Mouse (Mus musculus) hindbrain, embryonic 14.5 days (tissue): ENCODE data around the gene Naaladl1. TPM values are rescaled to one million over a fixed set of nuclear protein-coding genes. Genes with fewer than 3 reads are reported as not detected.

Experiments
- ATAC-seq: fragments of 200-750 bp; cut with Nextera tagmentation; 2 replicates; pipeline ENCODE4 v1.8.0; 2017; ENCODE audit warnings: moderate number of reproducible peaks, mild to moderate bottlenecking, moderate TSS enrichment, moderate library complexity; ENCODE audit not compliant: low FRiP score
- DNase-seq: peaks from one replicate; pipeline ENCODE4 v3.0.0-alpha.2; 2015; ENCODE audit warnings: low spot score
- H3K27ac ChIP-seq: fragments of 300-500 bp; sonication (generic); 2 replicates; pipeline ENCODE4 v1.5.1; 2014; ENCODE audit warnings: mild to moderate bottlenecking, moderate library complexity
- H3K27me3 ChIP-seq: fragments of 300-500 bp; sonication (generic); 2 replicates; pipeline ENCODE4 v1.6.1; 2014; ENCODE audit warnings: mild to moderate bottlenecking, low read length, mixed read lengths; ENCODE audit not compliant: control insufficient read depth, insufficient read depth
- H3K36me3 ChIP-seq: fragments of 300-500 bp; sonication (generic); replicated peaks from 2 replicates; pipeline ENCODE4 v1.6.1; 2014; ENCODE audit not compliant: control insufficient read depth, insufficient read depth
- H3K4me1 ChIP-seq: fragments of 300-500 bp; sonication (generic); replicated peaks from 2 replicates; pipeline ENCODE4 v1.6.1; 2014; ENCODE audit warnings: antibody characterized with exemption, low read length, mixed read lengths; ENCODE audit not compliant: control insufficient read depth, insufficient read depth
- H3K4me2 ChIP-seq: fragments of 300-500 bp; sonication (generic); replicated peaks from 2 replicates; pipeline ENCODE4 v1.6.1; 2014; ENCODE audit warnings: mild to moderate bottlenecking, moderate library complexity
- H3K4me3 ChIP-seq: fragments of 300-500 bp; sonication (generic); replicated peaks from 2 replicates; pipeline ENCODE4 v1.5.1; 2014; ENCODE audit warnings: mild to moderate bottlenecking, low read length
- H3K9ac ChIP-seq: fragments of 300-500 bp; sonication (generic); 2 replicates; pipeline ENCODE4 v1.6.1; 2014
- H3K9me3 ChIP-seq: fragments of 300-500 bp; sonication (generic); 2 replicates; pipeline ENCODE4 v1.6.1; 2016; ENCODE audit warnings: low read length; ENCODE audit not compliant: control insufficient read depth
- WGBS: fragments of 180-500 bp; shearing (Covaris S2); extraction: QIAGEN DNeasy Blood & Tissue Kit; methylation state at CpG from one replicate; pipeline ENCODE4 v1.1.7; 2014; 5-methylcytosine and 5-hydroxymethylcytosine counted together
- polyA plus RNA-seq: library from polyadenylated mRNA; unstranded; fragments of >200 nt; fragmentation: Nextera tagmentation; extraction: Ambion mirVana; gene quantifications from 2 replicates; pipeline ENCODE4 v1.2.1, GENCODE M21; 2014

The Naaladl1 gene
- polyA plus RNA-seq, 1 experiment from 2014 or later, result 0.52 TPM

- Histone ChIP-seq H3K36me3 (peaks cover 49% of the 10 kb centered on the region), H3K9ac (peak within 1 kb of the TSS; percentile 72), H3K27me3 (no peaks in the 10 kb centered on the region), H3K9me3 (no peaks in the 10 kb centered on the region), H3K27ac (peak within 1 kb of the TSS; percentile 82), H3K4me2 (peak within 1 kb of the TSS; percentile 87), H3K4me3 (peak within 1 kb of the TSS; percentile 63), H3K4me1 (peaks cover 8% of the 10 kb centered on the region)
- ATAC-seq (peak; percentile 90), DNase-seq (peak; percentile 90)
- 1% methylated on average over 33 of the region's 33 CpGs for WGBS
Measured at GRCm38 (mm10) chr19:6076564-6077393, 28.8 kb upstream of the Naaladl1 start, which contains the start of gene Vps51. Gene Vps51 (minus strand): TSS chr19:6077231.

- DNase-seq (no peak), ATAC-seq (no peak)
- Histone ChIP-seq H3K27me3 (no peaks in the 10 kb centered on the region), H3K9me3 (no peaks in the 10 kb centered on the region), H3K36me3 (peaks cover 42% of the 10 kb centered on the region), H3K27ac (no peak within 1 kb of the TSS), H3K4me2 (no peak within 1 kb of the TSS), H3K9ac (no peak within 1 kb of the TSS), H3K4me1 (peaks cover 19% of the 10 kb centered on the region), H3K4me3 (no peak within 1 kb of the TSS)
- 97% methylated on average over 12 of the region's 12 CpGs for WGBS
Measured at GRCm38 (mm10) chr19:6079983-6080480, 25.6 kb upstream of the Naaladl1 start, which contains the start of gene Tmem262. Gene Tmem262 (plus strand): TSS chr19:6080033.

- no peak for ATAC-seq
- Histone ChIP-seq H3K27me3 (no peaks in the 10 kb centered on the region), H3K27ac (no peak within 1 kb of the TSS), H3K4me2 (no peak within 1 kb of the TSS), H3K9me3 (no peaks in the 10 kb centered on the region), H3K4me3 (no peak within 1 kb of the TSS), H3K4me1 (peaks cover 14% of the 10 kb centered on the region), H3K9ac (no peak within 1 kb of the TSS), H3K36me3 (peaks cover 37% of the 10 kb centered on the region)
- no peak for DNase-seq
- WGBS, result 91% methylated on average over 9 of the region's 9 CpGs
Measured at GRCm38 (mm10) chr19:6082156-6082555, 23.4 kb upstream of the Naaladl1 start, which contains the start of gene Gm28374. Gene Gm28374 (minus strand): TSS chr19:6082256.

GRCm38 (mm10) chr19:6084478-6085248, 20.9 kb upstream of the Naaladl1 start, which contains the start of the genes Zfpl1 and Cdca5:
Gene Zfpl1 (minus strand): TSS chr19:6084956.
Gene Cdca5 (plus strand): TSS chr19:6084983.
- Histone ChIP-seq H3K4me3 (peak within 1 kb of the TSS; percentile 47), H3K4me2 (peak within 1 kb of the TSS; percentile 92), H3K9ac (peak within 1 kb of the TSS; percentile 68), H3K27ac (peak within 1 kb of the TSS; percentile 26; the same call in 1 of the 2 replicates), H3K4me1 (peaks cover 14% of the 10 kb centered on the region), H3K27me3 (no peaks in the 10 kb centered on the region), H3K9me3 (no peaks in the 10 kb centered on the region), H3K36me3 (peaks cover 29% of the 10 kb centered on the region)
- DNase-seq (peak; percentile 100), ATAC-seq (peak; percentile 91)
- WGBS, result under 1% methylated on average over 58 of the region's 58 CpGs

- H3K4me3 ChIP-seq, result peak overlapping the region; percentile 47
- peak; percentile 62 for DNase-seq
- 0% methylated on average over 17 of the region's 17 CpGs for WGBS
- no peak overlapping the region for H3K27ac ChIP-seq
- ATAC-seq, result peak; percentile 71
- H3K4me1 ChIP-seq, result peaks cover 14% of the 10 kb centered on the region
- H3K36me3 ChIP-seq, result peaks cover 25% of the 10 kb centered on the region
- H3K9ac ChIP-seq, result no peak overlapping the region; the same call in 1 of the 2 replicates
- no peaks in the 10 kb centered on the region for H3K9me3 ChIP-seq
- H3K4me2 ChIP-seq, result peak overlapping the region; percentile 92
- no peaks in the 10 kb centered on the region for H3K27me3 ChIP-seq
Measured at GRCm38 (mm10) chr19:6085417-6085879, 20.1 kb upstream of the Naaladl1 start.

GRCm38 (mm10) chr19:6088841-6089240, 16.7 kb upstream of the Naaladl1 start:
- no peak overlapping the region for H3K9ac ChIP-seq
- no peaks in the 10 kb centered on the region for H3K9me3 ChIP-seq
- peaks cover 7% of the 10 kb centered on the region; the same call in 1 of the 2 replicates for H3K36me3 ChIP-seq
- WGBS, result 96% methylated on average over 13 of the region's 13 CpGs
- ATAC-seq (no peak), DNase-seq (no peak)
- H3K4me2 ChIP-seq, result no peak overlapping the region
- no peak overlapping the region for H3K4me3 ChIP-seq
- H3K27me3 ChIP-seq, result no peaks in the 10 kb centered on the region
- H3K27ac ChIP-seq, result no peak overlapping the region
- H3K4me1 ChIP-seq, result peaks cover 9% of the 10 kb centered on the region

GRCm38 (mm10) chr19:6094119-6094518, 11.5 kb upstream of the Naaladl1 start, which contains the start of gene AC131692.1:
Gene AC131692.1 (plus strand): TSS chr19:6094419.
- 91% methylated on average over 7 of the region's 7 CpGs for WGBS
- Histone ChIP-seq H3K9me3 (no peaks in the 10 kb centered on the region), H3K4me1 (no peaks in the 10 kb centered on the region), H3K4me2 (no peak within 1 kb of the TSS), H3K27me3 (no peaks in the 10 kb centered on the region), H3K4me3 (no peak within 1 kb of the TSS), H3K27ac (no peak within 1 kb of the TSS), H3K36me3 (peaks cover 7% of the 10 kb centered on the region; the same call in 1 of the 2 replicates), H3K9ac (no peak within 1 kb of the TSS)
- DNase-seq (no peak), ATAC-seq (no peak)

GRCm38 (mm10) chr19:6097847-6098246, 7.7 kb upstream of the Naaladl1 start:
- H3K27ac ChIP-seq, result no peak overlapping the region
- no peaks in the 10 kb centered on the region for H3K4me1 ChIP-seq
- H3K36me3 ChIP-seq, result no peaks in the 10 kb centered on the region
- no peaks in the 10 kb centered on the region for H3K9me3 ChIP-seq
- no peak overlapping the region for H3K9ac ChIP-seq
- no peak overlapping the region for H3K4me3 ChIP-seq
- no peaks in the 10 kb centered on the region for H3K27me3 ChIP-seq
- ATAC-seq (no peak), DNase-seq (no peak)
- 86% methylated on average over 3 of the region's 3 CpGs for WGBS
- H3K4me2 ChIP-seq, result no peak overlapping the region
